Mouse (Mus musculus): Measurements from ENCODE around the gene Helz2.

DNA sequence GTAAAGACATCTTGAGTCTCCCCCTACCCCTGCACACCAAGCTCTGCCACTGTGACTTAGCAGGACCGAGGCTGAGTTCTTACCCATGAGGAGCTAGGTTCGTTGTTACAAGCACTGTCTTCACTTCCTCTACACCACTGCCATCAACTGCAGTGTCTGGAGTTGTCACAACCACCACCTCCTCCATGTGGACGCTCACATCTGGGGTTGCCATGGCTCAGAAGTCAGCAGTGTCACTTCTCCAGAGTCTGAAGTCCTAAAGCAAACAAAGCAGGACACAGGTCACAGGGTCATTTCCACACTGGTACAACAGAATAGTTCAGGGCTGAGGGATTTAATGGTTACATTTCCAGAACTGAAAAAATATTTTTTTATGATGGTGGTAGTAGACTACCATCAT lies 36.0 kb upstream of the Helz2 start:
- TF ChIP-seq POLR2A (IDR thresholded peaks at IDR 0.05; ENCODE audit: low read depth, low read length) = no peak
- no peak for TF ChIP-seq CTCF (IDR thresholded peaks at IDR 0.05; ENCODE audit: extremely low read depth, insufficient read length, insufficient replicate concordance, low read depth, low read length)
